Mouse (Mus musculus) testis, adult 2 months (tissue): ENCODE data around the gene B430305J03Rik. TPM values are rescaled to one million over a fixed set of nuclear protein-coding genes. Genes with fewer than 3 reads are reported as not detected.

Experiments
- H3K27ac ChIP-seq: fragments of 200-500 bp; 2 replicates; pipeline ENCODE4 v1.5.1; 2012; ENCODE audit warnings: low read depth, low read length; ENCODE audit not compliant: control insufficient read depth, insufficient read depth
- H3K27me3 ChIP-seq: fragments of 200-500 bp; 2 replicates; pipeline ENCODE4 v1.6.1; 2012; ENCODE audit warnings: mild to moderate bottlenecking, low read length, moderate library complexity; ENCODE audit not compliant: control insufficient read depth, insufficient read depth
- H3K36me3 ChIP-seq: fragments of 200-500 bp; 2 replicates; pipeline ENCODE4 v1.6.1; 2012; ENCODE audit warnings: mild to moderate bottlenecking, low read length; ENCODE audit not compliant: control insufficient read depth, insufficient read depth
- H3K4me1 ChIP-seq: fragments of 200-500 bp; 2 replicates; pipeline ENCODE4 v1.6.1; 2012; ENCODE audit warnings: low read length; ENCODE audit not compliant: control insufficient read depth, insufficient read depth
- H3K4me3 ChIP-seq: fragments of 200-500 bp; 2 replicates; pipeline ENCODE4 v1.5.1; 2012; ENCODE audit warnings: low read depth, mild to moderate bottlenecking, low read length, moderate library complexity, mixed read lengths; ENCODE audit not compliant: control insufficient read depth
- CTCF ChIP-seq: fragments of 200-500 bp; IDR thresholded peaks from 2 replicates; pipeline ENCODE4 v1.5.1; 2012; ENCODE audit warnings: low read depth, mild to moderate bottlenecking, inconsistent platforms, low read length, moderate library complexity; ENCODE audit not compliant: control insufficient read depth, insufficient read depth, insufficient replicate concordance
- POLR2A ChIP-seq: fragments of 200-500 bp; IDR thresholded peaks from 2 replicates; pipeline ENCODE4 v1.6.1; 2012; ENCODE audit warnings: low read depth, mild to moderate bottlenecking, inconsistent platforms, low read length, moderate library complexity; ENCODE audit not compliant: control insufficient read depth
- polyA plus RNA-seq: library from polyadenylated mRNA; depleted of rRNA; stranded (reverse); fragments of >200 nt; gene quantifications from 2 replicates; pipeline ENCODE4 v1.2.3, GENCODE M21; 2012

B430305J03Rik gene
- polyA plus RNA-seq, 1 experiment, result 0.07 TPM

DNA sequence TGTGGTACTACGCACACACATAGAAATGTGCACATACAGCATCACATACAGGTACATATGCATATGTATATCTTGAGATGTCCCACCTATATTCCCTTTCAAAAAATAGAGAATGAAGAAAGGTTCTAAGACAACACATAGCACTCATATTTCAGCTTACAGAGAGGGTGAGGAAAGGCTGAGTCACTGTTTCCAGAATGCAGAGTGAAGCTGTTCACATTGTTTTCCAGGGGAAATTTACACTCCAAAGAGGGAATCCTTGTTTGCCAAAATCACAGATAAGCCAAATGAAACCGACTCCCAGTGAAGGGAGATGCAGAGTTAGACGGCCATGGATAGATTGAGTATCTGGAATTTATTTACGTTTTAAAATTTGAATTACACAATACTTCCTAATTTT, 25.8 kb upstream of the B430305J03Rik start:
- Histone ChIP-seq H3K27ac (no peak overlapping the region), H3K27me3 (no peaks in the 10 kb centered on the region)
- TF ChIP-seq CTCF (no peak), POLR2A (no peak)

DNA sequence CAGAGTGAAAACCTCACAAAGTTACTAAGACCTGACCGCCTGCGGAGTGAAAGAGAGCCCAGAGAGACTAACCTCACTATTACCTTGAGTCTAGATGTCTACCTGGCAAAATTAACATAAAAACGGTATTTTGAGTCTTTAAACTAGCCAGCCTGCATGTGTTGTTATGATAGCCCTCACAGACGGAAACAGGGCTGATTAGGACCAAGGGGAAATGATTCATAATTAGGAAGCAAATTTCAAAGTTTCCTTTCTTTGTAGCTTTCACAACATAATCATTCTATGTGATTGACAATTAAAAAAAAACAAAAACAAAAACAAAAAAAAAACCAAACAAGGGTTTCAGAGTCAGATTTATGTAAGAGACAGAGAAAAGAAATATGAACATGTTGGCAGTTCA, 20.6 kb upstream of the B430305J03Rik start:
- Histone ChIP-seq H3K27ac (no peak overlapping the region), H3K4me1 (no peaks in the 10 kb centered on the region), H3K27me3 (no peaks in the 10 kb centered on the region), H3K4me3 (no peak overlapping the region), H3K36me3 (no peaks in the 10 kb centered on the region)
- TF ChIP-seq POLR2A, result no peak
- TF ChIP-seq CTCF, result no peak

More for the DNA sequence above, 25.8 kb upstream of the B430305J03Rik start:
- H3K36me3 ChIP-seq, result no peaks in the 10 kb centered on the region
- H3K4me3 ChIP-seq, result no peak overlapping the region
- no peaks in the 10 kb centered on the region for H3K4me1 ChIP-seq

DNA sequence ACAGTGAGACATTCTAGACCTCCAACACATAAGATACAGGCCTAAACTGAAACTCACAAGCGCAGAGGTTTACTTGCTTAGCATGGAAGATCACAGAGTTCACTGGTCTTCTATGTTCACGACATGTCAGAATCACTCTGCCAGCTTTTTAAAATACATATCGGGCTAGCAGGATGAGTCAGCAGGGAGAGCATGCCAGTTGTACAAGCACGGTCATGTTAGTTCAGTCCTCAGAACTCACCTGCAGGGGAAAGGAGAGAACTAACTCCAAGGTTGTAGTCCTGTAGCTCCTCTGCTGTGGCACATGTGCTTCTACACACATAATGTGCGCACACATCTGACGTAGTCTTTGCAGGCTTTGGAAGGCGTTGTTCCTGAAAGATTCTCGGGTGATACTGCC, 10.2 kb upstream of the B430305J03Rik start:
- H3K4me1 ChIP-seq, result no peaks in the 10 kb centered on the region
- H3K27ac ChIP-seq, result no peak overlapping the region
- H3K27me3 ChIP-seq, result no peaks in the 10 kb centered on the region
- no peak for TF ChIP-seq POLR2A
- TF ChIP-seq CTCF, result no peak
- no peaks in the 10 kb centered on the region for H3K36me3 ChIP-seq
- no peak overlapping the region for H3K4me3 ChIP-seq

DNA sequence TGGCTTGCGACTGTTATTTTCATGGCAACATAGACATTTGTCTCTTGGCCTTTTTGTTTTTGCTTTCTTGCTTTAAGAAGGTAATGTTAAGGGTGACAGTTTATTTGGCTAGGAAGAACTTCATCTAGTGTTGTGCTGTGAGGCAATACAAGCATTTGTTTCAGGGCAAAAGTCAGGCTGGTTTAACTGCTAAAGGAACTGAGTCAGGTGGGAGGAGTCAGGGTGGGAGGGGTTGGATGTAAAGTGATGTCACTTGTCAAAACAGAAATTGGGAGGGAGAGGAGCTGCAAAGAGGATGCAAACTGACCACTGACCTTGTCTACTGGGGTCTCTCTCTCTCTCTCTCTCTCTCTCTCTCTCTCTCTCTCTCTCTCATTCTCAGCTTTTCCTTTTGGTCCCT, 2.7 kb upstream of the B430305J03Rik start:
- Histone ChIP-seq H3K4me1 (peaks cover 14% of the 10 kb centered on the region), H3K27ac (no peak overlapping the region), H3K36me3 (no peaks in the 10 kb centered on the region), H3K4me3 (no peak overlapping the region), H3K27me3 (no peaks in the 10 kb centered on the region; the same call in 1 of the 2 replicates)
- no peak for TF ChIP-seq POLR2A
- TF ChIP-seq CTCF, result no peak

DNA sequence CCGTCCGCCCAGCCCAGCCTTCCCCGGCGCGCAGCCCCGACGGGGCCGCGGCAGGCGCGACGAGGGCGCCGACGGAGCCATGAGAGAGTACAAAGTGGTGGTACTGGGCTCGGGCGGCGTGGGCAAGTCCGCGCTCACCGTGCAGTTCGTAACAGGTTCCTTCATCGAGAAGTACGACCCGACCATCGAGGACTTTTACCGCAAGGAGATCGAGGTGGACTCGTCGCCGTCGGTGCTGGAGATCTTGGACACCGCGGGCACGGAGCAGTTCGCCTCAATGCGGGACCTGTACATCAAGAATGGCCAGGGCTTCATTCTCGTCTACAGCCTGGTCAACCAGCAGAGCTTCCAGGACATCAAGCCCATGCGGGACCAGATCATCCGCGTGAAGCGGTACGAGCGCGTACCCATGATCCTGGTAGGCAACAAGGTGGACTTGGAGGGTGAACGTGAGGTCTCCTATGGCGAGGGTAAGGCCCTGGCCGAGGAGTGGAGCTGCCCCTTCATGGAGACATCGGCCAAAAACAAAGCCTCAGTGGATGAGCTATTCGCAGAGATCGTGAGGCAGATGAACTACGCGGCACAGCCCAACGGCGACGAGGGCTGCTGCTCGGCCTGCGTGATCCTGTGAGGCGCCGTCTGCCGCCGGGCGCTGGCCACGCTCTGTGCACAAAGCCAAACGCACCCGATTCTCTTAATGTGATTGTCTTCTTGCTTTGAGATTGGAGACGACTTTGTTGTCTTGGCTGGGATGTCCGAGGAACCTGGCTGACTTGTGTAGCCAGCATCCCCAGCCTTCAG, 573 bp downstream of the B430305J03Rik start:
- Histone ChIP-seq H3K36me3 (no peaks in the 10 kb centered on the region), H3K27me3 (no peaks in the 10 kb centered on the region; the same call in 1 of the 2 replicates), H3K27ac (peak overlapping the region; percentile 80), H3K4me1 (peaks cover 18% of the 10 kb centered on the region), H3K4me3 (peak overlapping the region; percentile 92)
- no peak for TF ChIP-seq POLR2A
- TF ChIP-seq CTCF, result no peak

DNA sequence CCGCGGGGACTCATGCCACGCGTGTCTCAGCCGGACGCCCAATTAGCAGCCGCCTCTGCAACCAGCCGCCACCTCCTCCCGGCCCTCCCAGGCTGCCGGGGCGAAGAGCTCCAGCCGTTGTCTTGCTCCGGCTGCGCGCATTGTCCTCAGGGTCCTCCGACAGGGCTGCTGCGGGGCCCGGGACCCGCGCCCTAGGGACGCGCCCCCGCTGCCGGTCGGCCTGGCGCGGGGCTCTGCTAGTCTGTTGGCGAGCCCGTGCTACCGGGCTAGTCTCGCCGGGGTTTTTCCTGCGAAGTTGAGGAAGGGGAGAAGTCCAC, 1.1 kb downstream of the B430305J03Rik start:
- Histone ChIP-seq H3K4me3 (peak overlapping the region; percentile 92), H3K27ac (peak overlapping the region; percentile 80), H3K36me3 (no peaks in the 10 kb centered on the region), H3K27me3 (no peaks in the 10 kb centered on the region; the same call in 1 of the 2 replicates), H3K4me1 (peaks cover 18% of the 10 kb centered on the region)
- TF ChIP-seq CTCF, result no peak
- TF ChIP-seq POLR2A, result no peak

DNA sequence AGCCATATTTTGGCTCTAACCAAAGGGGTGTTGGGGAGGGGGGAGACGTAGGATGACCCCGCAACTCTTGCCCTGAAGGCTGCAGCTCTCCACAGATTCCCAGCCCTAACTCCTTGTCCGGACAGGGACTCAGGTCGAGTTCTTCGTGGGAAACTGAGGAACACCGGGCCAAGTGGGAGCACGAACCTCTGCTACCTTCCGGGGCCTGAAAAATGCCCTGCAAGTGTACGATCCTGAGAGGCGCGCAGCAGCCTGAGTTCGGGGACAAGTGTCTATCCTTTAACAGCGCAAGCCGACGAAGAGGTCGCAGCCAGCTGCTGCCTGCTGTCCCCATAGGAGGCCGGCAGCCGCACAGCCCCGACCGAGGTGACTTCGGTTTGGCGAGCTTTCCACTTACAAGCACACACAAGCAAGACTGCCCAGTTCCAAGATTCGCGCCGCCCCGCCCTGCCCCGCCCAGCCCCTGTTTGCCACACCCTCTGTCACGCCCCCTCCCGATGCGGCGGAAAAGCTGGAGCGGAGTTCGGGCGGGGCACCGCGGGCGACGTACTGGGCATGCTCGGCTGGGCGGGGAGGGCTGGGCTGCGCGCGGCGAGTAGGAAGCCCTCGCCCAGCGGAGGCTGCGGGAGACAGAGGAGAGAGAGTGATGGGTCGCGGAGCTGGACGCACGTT, 1.6 kb downstream of the B430305J03Rik start:
- peaks cover 18% of the 10 kb centered on the region for H3K4me1 ChIP-seq
- peak overlapping the region; percentile 80 for H3K27ac ChIP-seq
- no peak for TF ChIP-seq CTCF
- TF ChIP-seq POLR2A, result peak; percentile 89
- H3K4me3 ChIP-seq, result peak overlapping the region; percentile 92
- H3K27me3 ChIP-seq, result no peaks in the 10 kb centered on the region; the same call in 1 of the 2 replicates
- no peaks in the 10 kb centered on the region for H3K36me3 ChIP-seq
